Mouse (Mus musculus): ENCODE results near the gene Cadps2. TPM values are rescaled to one million over a fixed set of nuclear protein-coding genes. Genes with fewer than 3 reads are reported as not detected.

Gene Cadps2
- polyA plus RNA-seq, 1 experiment = 0.02 TPM

DNA sequence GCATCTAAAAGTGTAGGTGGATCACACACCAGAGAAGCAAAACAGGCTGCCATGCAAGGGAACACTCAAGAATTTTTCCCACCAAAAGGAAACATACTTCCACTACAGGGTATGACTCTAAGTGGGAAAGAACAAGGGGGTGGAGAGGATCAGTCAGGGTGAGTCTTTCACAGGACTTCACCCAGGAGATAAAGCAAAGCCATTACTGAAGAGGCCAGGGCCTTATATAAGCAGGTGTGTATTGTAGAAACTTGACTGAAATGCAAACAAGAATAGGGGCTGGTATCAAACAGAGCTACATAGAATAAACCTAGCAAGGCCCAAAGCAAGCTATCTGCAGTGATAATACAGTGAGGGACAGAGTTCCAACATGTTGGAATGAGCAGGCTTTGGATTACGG is 271.6 kb downstream of the Cadps2 start:
- no peak overlapping the region for H3ac ChIP-seq (ENCODE audit: control insufficient read depth, insufficient read length)
- no peak overlapping the region for H3K4me3 ChIP-seq
- no peaks in the 10 kb centered on the region for H3K36me3 ChIP-seq (ENCODE audit: control insufficient read depth, insufficient read depth)
- H3K4me2 ChIP-seq (ENCODE audit: low read depth) = no peak overlapping the region
- H3K79me2 ChIP-seq (ENCODE audit: control insufficient read depth, insufficient read depth) = no peaks in the 10 kb centered on the region
- H3K27me3 ChIP-seq (ENCODE audit: control insufficient read depth, insufficient read depth, insufficient read length) = no peaks in the 10 kb centered on the region
- TF ChIP-seq POLR2A (IDR thresholded peaks at IDR 0.05; ENCODE audit: insufficient read length, low read depth) = no peak
- no peak for TF ChIP-seq SRF (IDR thresholded peaks at IDR 0.05; ENCODE audit: control insufficient read depth, insufficient read length, low read depth)
- TF ChIP-seq POLR2AphosphoS2 (IDR thresholded peaks at IDR 0.05; ENCODE audit: insufficient read length, low read depth) = no peak
- no peak for TF ChIP-seq MAX (IDR thresholded peaks at IDR 0.05; ENCODE audit: low read depth)
- TF ChIP-seq REST (IDR thresholded peaks at IDR 0.05; ENCODE audit: insufficient read depth, insufficient read length) = no peak
- TF ChIP-seq CEBPB (IDR thresholded peaks at IDR 0.05; ENCODE audit: insufficient read depth, poor library complexity, severe bottlenecking) = no peak
- TF ChIP-seq MYOD1 (IDR thresholded peaks at IDR 0.05; ENCODE audit: control insufficient read depth in 1 of 3, insufficient read length in 2 of 3, low read depth in 2 of 3) = no peak
- no peak for TF ChIP-seq TCF3 (IDR thresholded peaks at IDR 0.05; ENCODE audit: insufficient read length, low read depth)

DNA sequence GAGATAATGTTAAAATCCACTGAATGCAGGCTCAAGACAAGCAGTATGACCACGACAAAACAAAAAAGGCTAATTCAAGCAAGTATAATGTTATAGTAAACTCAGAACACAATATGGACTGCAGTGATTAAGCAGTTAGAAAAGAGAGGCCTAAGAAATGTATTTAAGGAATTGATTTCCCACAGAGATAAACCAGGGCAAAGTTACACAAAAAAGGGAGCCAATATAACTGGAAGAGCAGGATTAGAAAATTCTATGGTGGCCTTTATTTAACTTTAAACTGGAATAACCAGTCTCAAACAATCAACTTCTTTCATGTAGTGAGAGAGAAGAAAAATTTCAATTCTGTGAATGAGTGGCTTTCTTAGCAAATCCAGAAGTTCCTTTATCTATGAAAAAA is 289.3 kb downstream of the Cadps2 start:
- H3K27me3 ChIP-seq (ENCODE audit: control insufficient read depth, insufficient read depth, insufficient read length) = no peaks in the 10 kb centered on the region
- no peak overlapping the region for H3K4me2 ChIP-seq (ENCODE audit: low read depth)
- H3K4me3 ChIP-seq = no peak overlapping the region
- H3K79me2 ChIP-seq (ENCODE audit: control insufficient read depth, insufficient read depth) = no peaks in the 10 kb centered on the region
- no peak overlapping the region for H3ac ChIP-seq (ENCODE audit: control insufficient read depth, insufficient read length)
- no peak for TF ChIP-seq REST (IDR thresholded peaks at IDR 0.05; ENCODE audit: insufficient read depth, insufficient read length)
- TF ChIP-seq E2F4 (IDR thresholded peaks at IDR 0.05; ENCODE audit: insufficient read depth) = no peak
- TF ChIP-seq CEBPB (IDR thresholded peaks at IDR 0.05; ENCODE audit: insufficient read depth, poor library complexity, severe bottlenecking) = no peak
- H3K36me3 ChIP-seq (ENCODE audit: control insufficient read depth, insufficient read depth) = no peaks in the 10 kb centered on the region

DNA sequence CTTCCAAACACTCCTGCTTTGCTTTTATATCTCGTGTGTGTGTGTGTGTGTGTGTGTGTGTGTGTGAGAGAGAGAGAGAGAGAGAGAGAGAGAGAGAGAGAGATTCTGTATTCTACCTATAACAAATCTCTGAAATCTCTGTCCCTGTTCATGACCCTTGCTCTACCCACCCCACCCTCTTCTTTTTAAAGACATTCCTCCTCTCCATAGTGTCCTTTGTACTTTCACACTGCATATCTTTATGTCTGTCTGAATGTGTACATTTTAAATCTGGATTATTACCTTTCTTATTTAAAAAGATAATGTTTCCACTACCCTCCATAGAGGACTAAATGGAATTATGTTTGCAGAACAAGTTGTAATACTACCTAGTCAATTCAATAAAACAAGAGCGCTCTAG is 315.5 kb downstream of the Cadps2 start:
- H3K27me3 ChIP-seq (ENCODE audit: control insufficient read depth, insufficient read depth, insufficient read length) = no peaks in the 10 kb centered on the region
- no peaks in the 10 kb centered on the region for H3K36me3 ChIP-seq (ENCODE audit: control insufficient read depth, insufficient read depth)
- H3K4me3 ChIP-seq = no peak overlapping the region
- H3K4me2 ChIP-seq (ENCODE audit: low read depth) = no peak overlapping the region
- no peak overlapping the region for H3ac ChIP-seq (ENCODE audit: control insufficient read depth, insufficient read length)
- TF ChIP-seq CEBPB (IDR thresholded peaks at IDR 0.05; ENCODE audit: insufficient read depth, poor library complexity, severe bottlenecking) (no peak), E2F4 (IDR thresholded peaks at IDR 0.05; ENCODE audit: insufficient read depth) (no peak), POLR2A (IDR thresholded peaks at IDR 0.05; ENCODE audit: insufficient read length, low read depth) (no peak), TCF3 (IDR thresholded peaks at IDR 0.05; ENCODE audit: insufficient read length, low read depth) (no peak)
- H3K79me2 ChIP-seq (ENCODE audit: control insufficient read depth, insufficient read depth) = no peaks in the 10 kb centered on the region

DNA sequence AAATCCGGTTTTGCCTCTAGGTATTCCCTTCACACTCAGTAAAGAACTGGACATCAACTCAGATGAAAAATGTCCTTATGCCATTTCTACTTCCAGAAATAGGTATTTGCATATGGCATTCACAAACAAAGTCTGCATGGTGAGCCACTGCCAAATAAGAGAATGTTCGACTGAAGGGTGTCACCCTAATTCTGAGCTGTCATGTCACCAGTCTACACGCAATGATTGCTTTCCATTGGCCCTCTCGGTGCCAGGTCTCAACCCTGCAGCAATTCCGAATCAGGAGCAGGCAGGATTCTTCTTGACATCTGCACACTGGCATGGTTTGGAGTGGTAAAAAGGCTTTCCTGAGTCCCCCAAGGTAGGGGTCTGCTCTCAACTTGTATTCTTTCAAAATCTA is 316.7 kb downstream of the Cadps2 start:
- Histone ChIP-seq H3K79me2 (ENCODE audit: control insufficient read depth, insufficient read depth) (no peaks in the 10 kb centered on the region), H3ac (ENCODE audit: control insufficient read depth, insufficient read length) (no peak overlapping the region), H3K4me3 (no peak overlapping the region), H3K36me3 (ENCODE audit: control insufficient read depth, insufficient read depth) (no peaks in the 10 kb centered on the region), H3K4me2 (ENCODE audit: low read depth) (no peak overlapping the region), H3K27me3 (ENCODE audit: control insufficient read depth, insufficient read depth, insufficient read length) (no peaks in the 10 kb centered on the region)
- no peak for TF ChIP-seq SRF (IDR thresholded peaks at IDR 0.05; ENCODE audit: control insufficient read depth, insufficient read length, low read depth)
- TF ChIP-seq TCF12 (IDR thresholded peaks at IDR 0.05; ENCODE audit: insufficient read depth, poor library complexity, severe bottlenecking) = no peak
- TF ChIP-seq MYOD1 (IDR thresholded peaks at IDR 0.05; ENCODE audit: control insufficient read depth in 1 of 3, insufficient read length in 2 of 3, low read depth in 2 of 3) = no peak
- TF ChIP-seq POLR2AphosphoS2 (IDR thresholded peaks at IDR 0.05; ENCODE audit: insufficient read length, low read depth) = no peak
- no peak for TF ChIP-seq USF1 (IDR thresholded peaks at IDR 0.05; ENCODE audit: low read depth)
- no peak for TF ChIP-seq E2F4 (IDR thresholded peaks at IDR 0.05; ENCODE audit: insufficient read depth)
- no peak for TF ChIP-seq MAX (IDR thresholded peaks at IDR 0.05; ENCODE audit: low read depth)
- no peak for TF ChIP-seq CEBPB (IDR thresholded peaks at IDR 0.05; ENCODE audit: insufficient read depth, poor library complexity, severe bottlenecking)
- no peak for TF ChIP-seq POLR2A (IDR thresholded peaks at IDR 0.05; ENCODE audit: insufficient read length, low read depth)
- no peak for TF ChIP-seq REST (IDR thresholded peaks at IDR 0.05; ENCODE audit: insufficient read depth, insufficient read length)
- no peak for TF ChIP-seq MYOG (IDR thresholded peaks at IDR 0.05; ENCODE audit: control insufficient read depth in 1 of 3, insufficient read depth in 1 of 3, insufficient read length in 2 of 3, low read depth in 2 of 3)
- no peak for TF ChIP-seq TCF3 (IDR thresholded peaks at IDR 0.05; ENCODE audit: insufficient read length, low read depth)

DNA sequence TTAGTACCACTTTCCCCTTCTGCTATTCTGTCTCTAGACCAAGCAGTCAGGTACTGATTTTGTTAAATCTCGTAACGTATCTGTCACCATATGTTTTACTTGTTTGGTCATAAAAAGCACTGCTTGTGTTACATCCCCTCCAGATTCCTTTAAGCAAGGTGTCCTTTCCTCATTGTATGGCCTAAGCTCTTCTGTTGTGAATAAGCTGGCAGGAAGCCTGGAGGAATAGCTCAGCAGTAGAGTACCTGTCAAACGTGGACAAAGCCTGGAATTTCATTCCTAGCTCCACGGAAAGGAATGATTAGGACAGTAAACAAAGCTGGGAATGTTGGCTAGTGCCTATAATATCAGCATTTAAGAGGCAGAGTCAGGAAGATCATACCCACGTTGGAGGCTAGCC is 340.6 kb downstream of the Cadps2 start:
- Histone ChIP-seq H3K79me2 (ENCODE audit: control insufficient read depth, insufficient read depth) (no peaks in the 10 kb centered on the region), H3K36me3 (ENCODE audit: control insufficient read depth, insufficient read depth) (no peaks in the 10 kb centered on the region), H3K4me2 (ENCODE audit: low read depth) (no peak overlapping the region), H3ac (ENCODE audit: control insufficient read depth, insufficient read length) (no peak overlapping the region), H3K4me3 (no peak overlapping the region), H3K27me3 (ENCODE audit: control insufficient read depth, insufficient read depth, insufficient read length) (no peaks in the 10 kb centered on the region)
- TF ChIP-seq TCF3 (IDR thresholded peaks at IDR 0.05; ENCODE audit: insufficient read length, low read depth) = no peak
- TF ChIP-seq MAX (IDR thresholded peaks at IDR 0.05; ENCODE audit: low read depth) = no peak
- TF ChIP-seq POLR2AphosphoS2 (IDR thresholded peaks at IDR 0.05; ENCODE audit: insufficient read length, low read depth) = no peak
- no peak for TF ChIP-seq MYOD1 (IDR thresholded peaks at IDR 0.05; ENCODE audit: control insufficient read depth in 1 of 3, insufficient read length in 2 of 3, low read depth in 2 of 3)
- TF ChIP-seq TCF12 (IDR thresholded peaks at IDR 0.05; ENCODE audit: insufficient read depth, poor library complexity, severe bottlenecking) = no peak
- no peak for TF ChIP-seq SRF (IDR thresholded peaks at IDR 0.05; ENCODE audit: control insufficient read depth, insufficient read length, low read depth)
- no peak for TF ChIP-seq POLR2A (IDR thresholded peaks at IDR 0.05; ENCODE audit: insufficient read length, low read depth)
- TF ChIP-seq USF1 (IDR thresholded peaks at IDR 0.05; ENCODE audit: low read depth) = no peak
- TF ChIP-seq REST (IDR thresholded peaks at IDR 0.05; ENCODE audit: insufficient read depth, insufficient read length) = no peak
- no peak for TF ChIP-seq MYOG (IDR thresholded peaks at IDR 0.05; ENCODE audit: control insufficient read depth in 1 of 3, insufficient read depth in 1 of 3, insufficient read length in 2 of 3, low read depth in 2 of 3)
- TF ChIP-seq E2F4 (IDR thresholded peaks at IDR 0.05; ENCODE audit: insufficient read depth) = no peak
- TF ChIP-seq CEBPB (IDR thresholded peaks at IDR 0.05; ENCODE audit: insufficient read depth, poor library complexity, severe bottlenecking) = no peak

All from myocyte (in vitro differentiated cells).